Mouse (Mus musculus) liver, embryonic 16.5 days (tissue): Measurements from ENCODE around the gene Maml3. TPM values are rescaled to one million over a fixed set of nuclear protein-coding genes. Genes with fewer than 3 reads are reported as not detected.

Experiments used
- ATAC-seq: fragments of 200-750 bp; cut with Nextera tagmentation; 2 replicates; pipeline ENCODE4 v1.8.0; 2017; ENCODE audit warnings: low read depth, mild to moderate bottlenecking, moderate number of reproducible peaks, moderate library complexity
- H3K27ac ChIP-seq: fragments of 300-500 bp; sonication (generic); 2 replicates; pipeline ENCODE4 v1.5.1; 2014; ENCODE audit warnings: mild to moderate bottlenecking, low read length
- H3K27me3 ChIP-seq: fragments of 300-500 bp; sonication (generic); 2 replicates; pipeline ENCODE4 v1.6.1; 2014; ENCODE audit warnings: low read depth, low read length, mixed read lengths; ENCODE audit not compliant: control insufficient read depth, insufficient read depth
- H3K36me3 ChIP-seq: fragments of 300-500 bp; sonication (generic); 2 replicates; pipeline ENCODE4 v1.6.1; 2014; ENCODE audit warnings: mild to moderate bottlenecking; ENCODE audit not compliant: control insufficient read depth, insufficient read depth
- H3K4me1 ChIP-seq: fragments of 300-500 bp; sonication (generic); 2 replicates; pipeline ENCODE4 v1.6.1; 2014; ENCODE audit warnings: low read depth, low read length, mixed read lengths; ENCODE audit not compliant: control insufficient read depth
- H3K4me2 ChIP-seq: fragments of 300-500 bp; sonication (generic); 2 replicates; pipeline ENCODE4 v1.6.1; 2014; ENCODE audit warnings: low read depth, low read length, mixed read lengths
- H3K4me3 ChIP-seq: fragments of 300-500 bp; sonication (generic); 2 replicates; pipeline ENCODE4 v1.5.1; 2014; ENCODE audit warnings: low read depth, mild to moderate bottlenecking, low read length
- H3K9ac ChIP-seq: fragments of 300-500 bp; sonication (generic); 2 replicates; pipeline ENCODE4 v1.6.1; 2014; ENCODE audit warnings: low read depth, low read length
- H3K9me3 ChIP-seq: fragments of 300-500 bp; sonication (generic); replicated peaks from 2 replicates; pipeline ENCODE4 v1.6.1; 2016; ENCODE audit warnings: low read length; ENCODE audit not compliant: control insufficient read depth
- WGBS: fragments of 180-500 bp; shearing (Covaris S2); extraction: QIAGEN DNeasy Blood & Tissue Kit; methylation state at CpG from one replicate; pipeline ENCODE4 v1.1.7; 2014; ENCODE audit not compliant: insufficient replicate concordance; 5-methylcytosine and 5-hydroxymethylcytosine counted together
- polyA plus RNA-seq: library from polyadenylated mRNA; unstranded; fragments of >200 nt; fragmentation: Nextera tagmentation; extraction: Ambion mirVana; gene quantifications from 2 replicates; pipeline ENCODE4 v1.2.1, GENCODE M21; 2015

Maml3 gene
- polyA plus RNA-seq, 1 experiment from 2014 or later, result 0.78 TPM

GRCm38 (mm10) chr3:51986507-51986906 lies 118.4 kb downstream of the Maml3 start:
- H3K4me2 ChIP-seq, result no peak overlapping the region
- no peaks in the 10 kb centered on the region for H3K36me3 ChIP-seq
- H3K9ac ChIP-seq, result no peak overlapping the region
- H3K4me1 ChIP-seq, result no peaks in the 10 kb centered on the region
- H3K9me3 ChIP-seq, result no peaks in the 10 kb centered on the region
- 73% methylated on average over 6 of the region's 6 CpGs for WGBS
- no peaks in the 10 kb centered on the region for H3K27me3 ChIP-seq
- ATAC-seq, result no peak
- no peak overlapping the region for H3K4me3 ChIP-seq
- H3K27ac ChIP-seq, result no peak overlapping the region

- H3K9ac ChIP-seq, result no peak overlapping the region
- H3K4me1 ChIP-seq, result no peaks in the 10 kb centered on the region; the same call in 1 of the 2 replicates
- no peaks in the 10 kb centered on the region for H3K27me3 ChIP-seq
- no peaks in the 10 kb centered on the region for H3K9me3 ChIP-seq
- no peak for ATAC-seq
- H3K36me3 ChIP-seq, result no peaks in the 10 kb centered on the region
- no peak overlapping the region for H3K4me3 ChIP-seq
- H3K4me2 ChIP-seq, result no peak overlapping the region
- H3K27ac ChIP-seq, result no peak overlapping the region
- 58% methylated on average over 5 of the region's 5 CpGs for WGBS
Measured at GRCm38 (mm10) chr3:51981496-51981895, 123.4 kb downstream of the Maml3 start.

- H3K4me2 ChIP-seq, result peak overlapping the region; percentile 42; the same call in 1 of the 2 replicates
- H3K9ac ChIP-seq, result no peak overlapping the region
- H3K4me3 ChIP-seq, result no peak overlapping the region
- H3K27me3 ChIP-seq, result no peaks in the 10 kb centered on the region
- no peaks in the 10 kb centered on the region for H3K36me3 ChIP-seq
- peak overlapping the region; percentile 69 for H3K27ac ChIP-seq
- H3K4me1 ChIP-seq, result no peaks in the 10 kb centered on the region; the same call in 1 of the 2 replicates
- 63% methylated on average over 8 of the region's 8 CpGs for WGBS
- no peaks in the 10 kb centered on the region for H3K9me3 ChIP-seq
- peak; percentile 90 for ATAC-seq
Measured at GRCm38 (mm10) chr3:51977654-51978352, 127.1 kb downstream of the Maml3 start.

GRCm38 (mm10) chr3:51974601-51975000 lies 130.3 kb downstream of the Maml3 start:
- Histone ChIP-seq H3K4me2 (no peak overlapping the region), H3K36me3 (no peaks in the 10 kb centered on the region), H3K9me3 (no peaks in the 10 kb centered on the region), H3K9ac (no peak overlapping the region), H3K27ac (no peak overlapping the region), H3K4me1 (no peaks in the 10 kb centered on the region; the same call in 1 of the 2 replicates), H3K27me3 (no peaks in the 10 kb centered on the region), H3K4me3 (no peak overlapping the region)
- WGBS, result 68% methylated on average over 7 of the region's 7 CpGs
- no peak for ATAC-seq

GRCm38 (mm10) chr3:51974153-51974552 lies 130.7 kb downstream of the Maml3 start:
- no peak for ATAC-seq
- 53% methylated on average over 6 of the region's 6 CpGs for WGBS
- Histone ChIP-seq H3K27ac (no peak overlapping the region), H3K4me3 (no peak overlapping the region), H3K36me3 (no peaks in the 10 kb centered on the region), H3K4me2 (no peak overlapping the region), H3K4me1 (no peaks in the 10 kb centered on the region; the same call in 1 of the 2 replicates), H3K9ac (no peak overlapping the region), H3K9me3 (no peaks in the 10 kb centered on the region), H3K27me3 (no peaks in the 10 kb centered on the region)

- Histone ChIP-seq H3K36me3 (no peaks in the 10 kb centered on the region), H3K4me1 (no peaks in the 10 kb centered on the region), H3K4me2 (no peak overlapping the region), H3K9ac (no peak overlapping the region), H3K9me3 (no peaks in the 10 kb centered on the region), H3K27ac (no peak overlapping the region), H3K4me3 (no peak overlapping the region), H3K27me3 (no peaks in the 10 kb centered on the region)
- no peak for ATAC-seq
- 62% methylated on average over 6 of the region's 6 CpGs for WGBS
Measured at GRCm38 (mm10) chr3:51972576-51972975, 132.3 kb downstream of the Maml3 start.

- WGBS, result 60% methylated on average over 2 of the region's 2 CpGs
Measured at GRCm38 (mm10) chr3:51970489-51970888, 134.4 kb downstream of the Maml3 start.

GRCm38 (mm10) chr3:51969451-51969850 lies 135.4 kb downstream of the Maml3 start:
- ATAC-seq, result no peak
- H3K4me2 ChIP-seq, result no peak overlapping the region

More at GRCm38 (mm10) chr3:51970489-51970888, 134.4 kb downstream of the Maml3 start:
- no peaks in the 10 kb centered on the region for H3K27me3 ChIP-seq
- peaks cover 5% of the 10 kb centered on the region for H3K4me1 ChIP-seq
- H3K4me2 ChIP-seq, result no peak overlapping the region
- H3K36me3 ChIP-seq, result no peaks in the 10 kb centered on the region
- no peak for ATAC-seq
- H3K4me3 ChIP-seq, result no peak overlapping the region
- no peak overlapping the region for H3K9ac ChIP-seq
- H3K9me3 ChIP-seq, result no peaks in the 10 kb centered on the region
- H3K27ac ChIP-seq, result no peak overlapping the region

GRCm38 (mm10) chr3:51965841-51966240 lies 139.0 kb downstream of the Maml3 start:
- Histone ChIP-seq H3K4me1 (peaks cover 7% of the 10 kb centered on the region), H3K4me2 (no peak overlapping the region), H3K27me3 (no peaks in the 10 kb centered on the region), H3K9ac (no peak overlapping the region), H3K9me3 (no peaks in the 10 kb centered on the region), H3K27ac (no peak overlapping the region), H3K36me3 (no peaks in the 10 kb centered on the region), H3K4me3 (no peak overlapping the region)
- WGBS, result 39% methylated on average over 7 of the region's 7 CpGs
- no peak for ATAC-seq

More at GRCm38 (mm10) chr3:51969451-51969850, 135.4 kb downstream of the Maml3 start:
- Histone ChIP-seq H3K4me1 (peaks cover 7% of the 10 kb centered on the region), H3K27me3 (no peaks in the 10 kb centered on the region), H3K36me3 (no peaks in the 10 kb centered on the region), H3K9ac (no peak overlapping the region), H3K27ac (no peak overlapping the region), H3K9me3 (no peaks in the 10 kb centered on the region), H3K4me3 (no peak overlapping the region)
- 75% methylated on average over 6 of the region's 6 CpGs for WGBS
